Mouse (Mus musculus) heart, embryonic 13.5 days (tissue): ENCODE results near the gene Tmem121b. TPM values are rescaled to one million over a fixed set of nuclear protein-coding genes. Genes with fewer than 3 reads are reported as not detected.

Experiments
- ATAC-seq: fragments of 200-750 bp; cut with Nextera tagmentation; 2 replicates; pipeline ENCODE4 v1.8.0; 2017; ENCODE audit warnings: moderate TSS enrichment; ENCODE audit not compliant: insufficient number of reproducible peaks, low FRiP score, low TSS enrichment; ENCODE audit errors: extremely low read depth
- H3K27ac ChIP-seq: fragments of 300-500 bp; sonication (generic); replicated peaks from 2 replicates; pipeline ENCODE4 v1.5.1; 2015; ENCODE audit warnings: moderate library complexity, mild to moderate bottlenecking, inconsistent platforms
- H3K27me3 ChIP-seq: fragments of 300-500 bp; sonication (generic); replicated peaks from 2 replicates; pipeline ENCODE4 v1.6.1; 2015; ENCODE audit warnings: mild to moderate bottlenecking, inconsistent platforms
- H3K36me3 ChIP-seq: fragments of 300-500 bp; sonication (generic); 2 replicates; pipeline ENCODE4 v1.6.1; 2015; ENCODE audit warnings: mild to moderate bottlenecking, inconsistent platforms
- H3K4me1 ChIP-seq: fragments of 300-500 bp; sonication (generic); 2 replicates; pipeline ENCODE4 v1.6.1; 2015; ENCODE audit warnings: inconsistent platforms
- H3K4me2 ChIP-seq: fragments of 300-500 bp; sonication (generic); 2 replicates; pipeline ENCODE4 v1.6.1; 2015; ENCODE audit warnings: inconsistent platforms, mild to moderate bottlenecking, moderate library complexity
- H3K4me3 ChIP-seq: fragments of 300-500 bp; sonication (generic); 2 replicates; pipeline ENCODE4 v1.5.1; 2015; ENCODE audit warnings: moderate library complexity, mild to moderate bottlenecking, inconsistent platforms
- H3K9ac ChIP-seq: fragments of 300-500 bp; sonication (generic); 2 replicates; pipeline ENCODE4 v1.6.1; 2015; ENCODE audit warnings: inconsistent platforms, mild to moderate bottlenecking, moderate library complexity
- H3K9me3 ChIP-seq: fragments of 300-500 bp; sonication (generic); 2 replicates; pipeline ENCODE4 v1.6.1; 2016; ENCODE audit warnings: inconsistent platforms
- WGBS: fragments of 180-500 bp; shearing (Covaris S2); methylation state at CpG from one replicate; pipeline ENCODE4 v1.1.7; 2015; ENCODE audit warnings: mixed read lengths; 5-methylcytosine and 5-hydroxymethylcytosine counted together
- polyA plus RNA-seq: library from polyadenylated mRNA; unstranded; fragments of >200 nt; fragmentation: Nextera tagmentation; extraction: Ambion mirVana; gene quantifications from 2 replicates; pipeline ENCODE4 v1.2.1, GENCODE M21; 2015

Gene Tmem121b
- polyA plus RNA-seq, 1 experiment from 2014 or later = 0.07 TPM

GRCm38 (mm10) chr6:120450208-120450607 is 43.4 kb downstream of the Tmem121b start:
- Histone ChIP-seq H3K27me3 (no peaks in the 10 kb centered on the region; the same call in 1 of the 2 replicates), H3K4me1 (peaks cover 4% of the 10 kb centered on the region), H3K4me3 (no peak overlapping the region), H3K4me2 (no peak overlapping the region), H3K9ac (no peak overlapping the region), H3K36me3 (peaks cover 4% of the 10 kb centered on the region), H3K27ac (no peak overlapping the region), H3K9me3 (no peaks in the 10 kb centered on the region)
- ATAC-seq = no peak
- WGBS = 70% methylated on average over 3 of the region's 3 CpGs

- peak overlapping the region; percentile 24 for H3K4me2 ChIP-seq
- ATAC-seq = no peak
- H3K4me3 ChIP-seq = no peak overlapping the region
- no peak overlapping the region for H3K9ac ChIP-seq
- H3K9me3 ChIP-seq = no peaks in the 10 kb centered on the region
- 55% methylated on average over 14 of the region's 14 CpGs for WGBS
- peaks cover 49% of the 10 kb centered on the region for H3K36me3 ChIP-seq
- peak overlapping the region; percentile 68 for H3K27ac ChIP-seq
- H3K27me3 ChIP-seq = no peaks in the 10 kb centered on the region
- H3K4me1 ChIP-seq = peaks cover 17% of the 10 kb centered on the region
Measured at GRCm38 (mm10) chr6:120443363-120444355, 49.9 kb downstream of the Tmem121b start.

DNA sequence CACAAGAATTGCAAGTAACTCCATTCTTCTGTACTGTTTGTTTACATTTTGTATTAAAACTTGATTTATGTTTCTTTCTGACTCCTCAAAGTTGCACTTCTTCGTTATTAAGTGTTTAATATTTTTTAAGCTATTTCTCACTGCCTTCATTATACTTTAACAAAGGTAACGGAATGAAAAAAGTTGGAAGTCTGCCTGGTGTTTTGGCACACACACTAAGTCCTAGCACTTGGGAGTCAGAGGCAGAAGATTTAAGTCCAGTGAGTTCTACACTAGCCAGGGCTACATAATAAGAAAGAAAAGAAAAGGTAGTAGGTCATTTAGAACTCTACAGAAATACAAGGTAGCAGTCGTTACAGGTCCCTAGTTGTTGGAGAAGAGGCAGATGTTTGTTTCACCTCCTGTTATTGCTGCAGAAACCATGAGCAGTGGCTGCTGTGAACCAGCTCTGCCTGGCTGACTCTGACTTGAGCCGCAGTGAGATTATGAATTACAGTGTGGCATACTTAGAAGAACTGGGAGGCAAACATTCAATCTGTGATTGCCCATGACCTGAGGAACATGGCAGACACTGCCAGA is 51.3 kb downstream of the Tmem121b start:
- peaks cover 61% of the 10 kb centered on the region for H3K36me3 ChIP-seq
- 83% methylated on average over 4 of the region's 4 CpGs for WGBS
- H3K27me3 ChIP-seq = no peaks in the 10 kb centered on the region
- no peak for ATAC-seq
- H3K4me2 ChIP-seq = no peak overlapping the region
- 0 out of 2 replicates have a peak overlapping the region, but pooled peaks have one; percentile 60 for H3K27ac ChIP-seq
- H3K4me3 ChIP-seq = no peak overlapping the region
- no peaks in the 10 kb centered on the region for H3K9me3 ChIP-seq
- no peak overlapping the region for H3K9ac ChIP-seq
- peaks cover 17% of the 10 kb centered on the region for H3K4me1 ChIP-seq

Other genes starting within 250 kb of the Tmem121b start
- 0.23 TPM in 1 of 2 replicates, not detected in the other for gene D330020A13Rik, start 199.4 kb downstream of the Tmem121b start, polyA plus RNA-seq
- gene B4galnt3, start 199.2 kb downstream of the Tmem121b start, polyA plus RNA-seq = 0.31 and 0.37 TPM in 2 replicates
- 28.8 and 29.4 TPM in 2 replicates for gene Kdm5a, start 129.7 kb downstream of the Tmem121b start, polyA plus RNA-seq
- gene Ccdc77, start 129.4 kb downstream of the Tmem121b start, polyA plus RNA-seq = 17.5 and 20.2 TPM in 2 replicates
- 4.6 and 4.7 TPM in 2 replicates for gene Il17ra, start 30.6 kb downstream of the Tmem121b start, polyA plus RNA-seq
- gene Hdhd5, start 37.5 kb upstream of the Tmem121b start, polyA plus RNA-seq = 13.3 and 14.1 TPM in 2 replicates
- gene Cecr2, start 172.6 kb upstream of the Tmem121b start, polyA plus RNA-seq = 0.79 and 0.95 TPM in 2 replicates